Mouse (Mus musculus) embryonic facial prominence, embryonic 15.5 days (tissue): ENCODE results near the gene C5ar2. TPM values are rescaled to one million over a fixed set of nuclear protein-coding genes. Genes with fewer than 3 reads are reported as not detected.
A peak's percentile ranks its signal among the peaks of the same experiment; 100 is the strongest.
"Not testable (repeated sequence)": the region's sequence is repeated elsewhere in the genome, so short reads cannot be mapped to it uniquely, and the experiment has no call there.

ENCODE experiments used
- ATAC-seq: fragments of 200-750 bp; cut with Nextera tagmentation; 2 replicates; pipeline ENCODE4 v1.8.0; 2017; ENCODE audit warnings: low read depth, moderate TSS enrichment; ENCODE audit not compliant: insufficient number of reproducible peaks, low FRiP score, low TSS enrichment
- H3K27ac ChIP-seq: fragments of 300-500 bp; sonication (generic); replicated peaks from 2 replicates; pipeline ENCODE4 v1.5.1; 2015; ENCODE audit warnings: mild to moderate bottlenecking, inconsistent platforms
- H3K27me3 ChIP-seq: fragments of 300-500 bp; sonication (generic); 2 replicates; pipeline ENCODE4 v1.6.1; 2015; ENCODE audit warnings: inconsistent platforms
- H3K36me3 ChIP-seq: fragments of 300-500 bp; sonication (generic); 2 replicates; pipeline ENCODE4 v1.6.1; 2015; ENCODE audit warnings: mild to moderate bottlenecking, inconsistent platforms
- H3K4me1 ChIP-seq: fragments of 300-500 bp; sonication (generic); 2 replicates; pipeline ENCODE4 v1.6.1; 2015; ENCODE audit warnings: inconsistent platforms
- H3K4me2 ChIP-seq: fragments of 300-500 bp; sonication (generic); replicated peaks from 2 replicates; pipeline ENCODE4 v1.6.1; 2015; ENCODE audit warnings: mild to moderate bottlenecking, inconsistent platforms
- H3K4me3 ChIP-seq: fragments of 300-500 bp; sonication (generic); replicated peaks from 2 replicates; pipeline ENCODE4 v1.5.1; 2015; ENCODE audit warnings: mild to moderate bottlenecking, inconsistent platforms
- H3K9ac ChIP-seq: fragments of 300-500 bp; sonication (generic); 2 replicates; pipeline ENCODE4 v1.6.1; 2015; ENCODE audit warnings: inconsistent platforms
- H3K9me3 ChIP-seq: fragments of 300-500 bp; sonication (generic); replicated peaks from 2 replicates; pipeline ENCODE4 v1.6.1; 2016; ENCODE audit warnings: inconsistent platforms
- WGBS: fragments of 180-500 bp; shearing (Covaris S2); methylation state at CpG from one replicate; pipeline ENCODE4 v1.1.7; 2015; 5-methylcytosine and 5-hydroxymethylcytosine counted together
- polyA plus RNA-seq: library from polyadenylated mRNA; unstranded; fragments of >200 nt; fragmentation: Nextera tagmentation; extraction: Ambion mirVana; gene quantifications from 2 replicates; pipeline ENCODE4 v1.2.1, GENCODE M21; 2015

The C5ar2 gene
- polyA plus RNA-seq, 1 experiment from 2014 or later, result 0.35 TPM

- not testable (repeated sequence) for H3K27ac ChIP-seq, ATAC-seq, H3K4me3 ChIP-seq, H3K4me1 ChIP-seq, H3K9ac ChIP-seq, H3K9me3 ChIP-seq, H3K27me3 ChIP-seq, H3K36me3 ChIP-seq, H3K4me2 ChIP-seq
- 83% methylated on average over 4 of the region's 4 CpGs for WGBS
These were observed 12.0 kb upstream of the C5ar2 start for GRCm38 (mm10) chr7:16255963-16256362.

GRCm38 (mm10) chr7:16254195-16254594, 10.2 kb upstream of the C5ar2 start:
- ATAC-seq, result no peak
- no peak overlapping the region for H3K4me2 ChIP-seq
- H3K4me1 ChIP-seq, result no peaks in the 10 kb centered on the region
- H3K9me3 ChIP-seq, result no peaks in the 10 kb centered on the region
- 59% methylated on average over 4 of the region's 4 CpGs for WGBS
- H3K9ac ChIP-seq, result no peak overlapping the region
- no peak overlapping the region for H3K4me3 ChIP-seq
- no peaks in the 10 kb centered on the region for H3K27me3 ChIP-seq
- H3K27ac ChIP-seq, result no peak overlapping the region
- no peaks in the 10 kb centered on the region for H3K36me3 ChIP-seq

- ATAC-seq, result no peak
- WGBS, result 67% methylated on average over 5 of the region's 5 CpGs
- H3K4me3 ChIP-seq, result no peak overlapping the region
- H3K9me3 ChIP-seq, result no peaks in the 10 kb centered on the region
- H3K36me3 ChIP-seq, result no peaks in the 10 kb centered on the region
- no peak overlapping the region for H3K27ac ChIP-seq
- no peaks in the 10 kb centered on the region for H3K27me3 ChIP-seq
- no peak overlapping the region for H3K9ac ChIP-seq
- no peak overlapping the region for H3K4me2 ChIP-seq
- no peaks in the 10 kb centered on the region for H3K4me1 ChIP-seq
These were observed 6.7 kb upstream of the C5ar2 start for GRCm38 (mm10) chr7:16250687-16251086.

GRCm38 (mm10) chr7:16245958-16246357, 2.0 kb upstream of the C5ar2 start:
- no peaks in the 10 kb centered on the region for H3K4me1 ChIP-seq
- H3K4me2 ChIP-seq, result no peak overlapping the region
- no peaks in the 10 kb centered on the region for H3K36me3 ChIP-seq
- no peaks in the 10 kb centered on the region for H3K27me3 ChIP-seq
- H3K9ac ChIP-seq, result no peak overlapping the region
- H3K9me3 ChIP-seq, result no peaks in the 10 kb centered on the region
- ATAC-seq, result no peak
- H3K27ac ChIP-seq, result no peak overlapping the region
- WGBS, result 48% methylated on average over 2 of the region's 4 CpGs
- H3K4me3 ChIP-seq, result no peak overlapping the region

GRCm38 (mm10) chr7:16242198-16242597, 1.8 kb downstream of the C5ar2 start:
- Histone ChIP-seq H3K36me3 (no peaks in the 10 kb centered on the region), H3K27me3 (no peaks in the 10 kb centered on the region), H3K4me3 (no peak overlapping the region), H3K27ac (no peak overlapping the region), H3K4me1 (no peaks in the 10 kb centered on the region), H3K4me2 (no peak overlapping the region), H3K9ac (no peak overlapping the region), H3K9me3 (no peaks in the 10 kb centered on the region)
- 70% methylated on average over 6 of the region's 6 CpGs for WGBS
- ATAC-seq, result no peak

GRCm38 (mm10) chr7:16241787-16242186, 2.2 kb downstream of the C5ar2 start:
- 33% methylated on average over 11 of the region's 11 CpGs for WGBS
- Histone ChIP-seq H3K27me3 (no peaks in the 10 kb centered on the region), H3K4me1 (no peaks in the 10 kb centered on the region), H3K27ac (no peak overlapping the region), H3K4me3 (no peak overlapping the region), H3K4me2 (no peak overlapping the region), H3K36me3 (no peaks in the 10 kb centered on the region), H3K9me3 (no peaks in the 10 kb centered on the region), H3K9ac (no peak overlapping the region)
- no peak for ATAC-seq

- no peak overlapping the region for H3K4me3 ChIP-seq
- H3K36me3 ChIP-seq, result no peaks in the 10 kb centered on the region
- H3K27me3 ChIP-seq, result no peaks in the 10 kb centered on the region
- no peaks in the 10 kb centered on the region for H3K4me1 ChIP-seq
- no peaks in the 10 kb centered on the region for H3K9me3 ChIP-seq
- H3K9ac ChIP-seq, result no peak overlapping the region
- 94% methylated on average over 1 of the region's 1 CpGs for WGBS
- H3K27ac ChIP-seq, result no peak overlapping the region
- no peak for ATAC-seq
- no peak overlapping the region for H3K4me2 ChIP-seq
These were observed 3.0 kb downstream of the C5ar2 start for GRCm38 (mm10) chr7:16240978-16241303.

GRCm38 (mm10) chr7:16240281-16240977, 3.5 kb downstream of the C5ar2 start:
- no peaks in the 10 kb centered on the region for H3K4me1 ChIP-seq
- H3K9ac ChIP-seq, result no peak overlapping the region
- H3K36me3 ChIP-seq, result no peaks in the 10 kb centered on the region
- 68% methylated on average over 7 of the region's 7 CpGs for WGBS
- no peak overlapping the region for H3K4me2 ChIP-seq
- no peak overlapping the region for H3K4me3 ChIP-seq
- no peak for ATAC-seq
- H3K27ac ChIP-seq, result no peak overlapping the region
- no peaks in the 10 kb centered on the region for H3K27me3 ChIP-seq
- no peaks in the 10 kb centered on the region for H3K9me3 ChIP-seq

- Histone ChIP-seq H3K27ac (no peak overlapping the region), H3K27me3 (no peaks in the 10 kb centered on the region), H3K4me3 (no peak overlapping the region), H3K4me2 (no peak overlapping the region), H3K4me1 (no peaks in the 10 kb centered on the region), H3K9ac (no peak overlapping the region), H3K9me3 (no peaks in the 10 kb centered on the region), H3K36me3 (no peaks in the 10 kb centered on the region)
- WGBS, result 48% methylated on average over 9 of the region's 9 CpGs
- ATAC-seq, result no peak
These were observed 4.4 kb downstream of the C5ar2 start for GRCm38 (mm10) chr7:16239554-16239997.

- Histone ChIP-seq H3K9me3 (no peaks in the 10 kb centered on the region), H3K27ac (no peak overlapping the region), H3K4me3 (no peak overlapping the region), H3K4me2 (no peak overlapping the region), H3K4me1 (0 out of 2 replicates have a peak, but pooled peaks cover 4% of the 10 kb centered on the region), H3K36me3 (no peaks in the 10 kb centered on the region), H3K27me3 (no peaks in the 10 kb centered on the region), H3K9ac (no peak overlapping the region)
- no peak for ATAC-seq
- WGBS, result 20% methylated on average over 5 of the region's 5 CpGs
These were observed 14.1 kb downstream of the C5ar2 start for GRCm38 (mm10) chr7:16229869-16230268.

- peak within 1 kb of the TSS; percentile 70 for H3K4me2 ChIP-seq
- peak within 1 kb of the TSS; percentile 90 for H3K27ac ChIP-seq
- WGBS, result 1% methylated on average over 34 of the region's 34 CpGs
These were observed 22.2 kb downstream of the C5ar2 start, which contains the start of gene Dhx34 for GRCm38 (mm10) chr7:16221582-16222272. Gene Dhx34 (minus strand): TSS chr7:16222037.

GRCm38 (mm10) chr7:16213986-16214385, 30.0 kb downstream of the C5ar2 start:
- H3K36me3 ChIP-seq, result peaks cover 78% of the 10 kb centered on the region
- no peaks in the 10 kb centered on the region for H3K27me3 ChIP-seq
- H3K9me3 ChIP-seq, result no peaks in the 10 kb centered on the region
- no peak for ATAC-seq
- no peak overlapping the region for H3K4me2 ChIP-seq
- H3K4me3 ChIP-seq, result no peak overlapping the region
- H3K27ac ChIP-seq, result no peak overlapping the region
- no peak overlapping the region for H3K9ac ChIP-seq
- no peaks in the 10 kb centered on the region for H3K4me1 ChIP-seq
- WGBS, result 86% methylated on average over 9 of the region's 9 CpGs

More at GRCm38 (mm10) chr7:16221582-16222272, 22.2 kb downstream of the C5ar2 start, which contains the start of gene Dhx34:
- Histone ChIP-seq H3K36me3 (peaks cover 14% of the 10 kb centered on the region), H3K4me1 (peaks cover 10% of the 10 kb centered on the region), H3K9ac (peak within 1 kb of the TSS; percentile 87), H3K27me3 (no peaks in the 10 kb centered on the region), H3K9me3 (no peaks in the 10 kb centered on the region), H3K4me3 (peak within 1 kb of the TSS; percentile 70)
- peak; percentile 92 for ATAC-seq
